Mouse (Mus musculus) heart, postnatal 0 days (tissue): Measurements from ENCODE around the gene Mrpl4.

ENCODE experiments used
- CTCF ChIP-seq: IDR thresholded peaks from 2 replicates; pipeline ENCODE4 v1.5.1; 2016; ENCODE audit warnings: antibody characterized with exemption, control low read depth, low read depth
- EP300 ChIP-seq: IDR thresholded peaks from 2 replicates; pipeline ENCODE4 v1.6.1; 2016; ENCODE audit warnings: antibody characterized with exemption, low read depth

- no peak for TF ChIP-seq CTCF
- TF ChIP-seq EP300: no peak
These were observed 25.4 kb upstream of the Mrpl4 start for GRCm38 (mm10) chr9:20976961-20977689.
